Mouse (Mus musculus): ENCODE data around the gene Ltbp3.

The Ltbp3 gene

GRCm38 (mm10) chr19:5788620-5789019 lies 47.9 kb downstream of the Ltbp3 start:
- in situ Hi-C loops (cut with MboI, MseI): loop anchor here (5.0 to 10.0 kb wide), 2 partner anchors 86 to 89 kb away; partner anchors contain the start of genes Frmd8 (in 2 of the 2) and Slc25a45 (in 2 of the 2)

GRCm38 (mm10) chr19:5789066-5789465 lies 48.4 kb downstream of the Ltbp3 start:
- in situ Hi-C loops (cut with MboI, MseI): loop anchor here (5.0 to 10.0 kb wide), 2 partner anchors 86 to 88 kb away; partner anchors contain the start of genes Frmd8 (in 2 of the 2) and Slc25a45 (in 2 of the 2)

GRCm38 (mm10) chr19:5791329-5791728 lies 50.6 kb downstream of the Ltbp3 start:
- in situ Hi-C loops (cut with MboI, MseI): loop anchor here (5.0 kb wide), 1 partner anchor 56 kb away; no protein-coding TSS in a partner anchor

- in situ Hi-C loops (cut with MboI, MseI): loop anchor here (5.0 kb wide), 1 partner anchor 54 kb away; no protein-coding TSS in a partner anchor
These were observed 52.4 kb downstream of the Ltbp3 start for GRCm38 (mm10) chr19:5793116-5793515.

- in situ Hi-C loops (cut with MboI, MseI): loop anchor here (5.0 kb wide), 1 partner anchor 53 kb away; no protein-coding TSS in a partner anchor
These were observed 53.4 kb downstream of the Ltbp3 start for GRCm38 (mm10) chr19:5793917-5794770.

- in situ Hi-C loops (cut with MboI, MseI): loop anchor here (5.0 kb wide), 1 partner anchor 52 kb away; no protein-coding TSS in a partner anchor
These were observed 54.3 kb downstream of the Ltbp3 start for GRCm38 (mm10) chr19:5794771-5795576.

- in situ Hi-C loops (cut with MboI, MseI): no loop called here
These were observed 55.2 kb downstream of the Ltbp3 start for GRCm38 (mm10) chr19:5795668-5796572.

- in situ Hi-C loops (cut with MboI, MseI): no loop called here
These were observed 55.9 kb downstream of the Ltbp3 start for GRCm38 (mm10) chr19:5796573-5797111.

GRCm38 (mm10) chr19:5797381-5798111 lies 56.8 kb downstream of the Ltbp3 start:
- in situ Hi-C loops (cut with MboI, MseI): no loop called here

- in situ Hi-C loops (cut with MboI, MseI): no loop called here
These were observed 58.2 kb downstream of the Ltbp3 start for GRCm38 (mm10) chr19:5798700-5799479.

- in situ Hi-C loops (cut with MboI, MseI): no loop called here
These were observed 59.1 kb downstream of the Ltbp3 start for GRCm38 (mm10) chr19:5799566-5800349.

GRCm38 (mm10) chr19:5800350-5800631 lies 59.6 kb downstream of the Ltbp3 start:
- in situ Hi-C loops (cut with MboI, MseI): no loop called here

GRCm38 (mm10) chr19:5800632-5801431 lies 60.1 kb downstream of the Ltbp3 start:
- in situ Hi-C loops (cut with MboI, MseI): no loop called here

- in situ Hi-C loops (cut with MboI, MseI): no loop called here
These were observed 60.8 kb downstream of the Ltbp3 start for GRCm38 (mm10) chr19:5801432-5801964.

GRCm38 (mm10) chr19:5802011-5802786 lies 61.5 kb downstream of the Ltbp3 start:
- in situ Hi-C loops (cut with MboI, MseI): no loop called here

GRCm38 (mm10) chr19:5802787-5803040 lies 62.0 kb downstream of the Ltbp3 start:
- in situ Hi-C loops (cut with MboI, MseI): no loop called here

All from T-helper 17 cell (primary cell).